Mouse (Mus musculus) megakaryocyte, embryonic 14.5 days (primary cell): Measurements from ENCODE around the gene Rps6kl1. TPM values are rescaled to one million over a fixed set of nuclear protein-coding genes. Genes with fewer than 3 reads are reported as not detected.

ENCODE experiments used
- H3K27me3 ChIP-seq: replicated peaks from 2 replicates; pipeline ENCODE3; 2012; ENCODE audit warnings: inconsistent platforms
- H3K36me3 ChIP-seq: replicated peaks from 2 replicates; pipeline ENCODE3; 2012; ENCODE audit warnings: low read length, inconsistent platforms, mixed read lengths
- H3K4me1 ChIP-seq: 2 replicates; pipeline ENCODE4 v1.6.1; 2012; ENCODE audit warnings: inconsistent platforms
- H3K4me3 ChIP-seq: replicated peaks from 2 replicates; pipeline ENCODE3; 2012; ENCODE audit warnings: moderate library complexity, mild to moderate bottlenecking, inconsistent platforms
- H3K9me3 ChIP-seq: 2 replicates; pipeline ENCODE4 v1.6.1; 2012; ENCODE audit warnings: inconsistent platforms
- FLI1 ChIP-seq: IDR thresholded peaks from 2 replicates; pipeline ENCODE4 v1.6.1; 2012; ENCODE audit warnings: low read length, inconsistent platforms, mixed read lengths
- GATA1 ChIP-seq: IDR thresholded peaks from 3 replicates; pipeline ENCODE4 v1.6.1; 2012; ENCODE audit warnings: mixed read lengths, low read length, inconsistent platforms, borderline replicate concordance
- polyA plus RNA-seq: library from polyadenylated mRNA; stranded (reverse); fragments of >175 nt; gene quantifications from 2 replicates; pipeline ENCODE4 v1.2.3, GENCODE M21; 2012; ENCODE audit warnings: low replicate concordance; ENCODE audit not compliant: insufficient read depth

Rps6kl1 gene
- polyA plus RNA-seq, 1 experiment, result 0.68 TPM

DNA sequence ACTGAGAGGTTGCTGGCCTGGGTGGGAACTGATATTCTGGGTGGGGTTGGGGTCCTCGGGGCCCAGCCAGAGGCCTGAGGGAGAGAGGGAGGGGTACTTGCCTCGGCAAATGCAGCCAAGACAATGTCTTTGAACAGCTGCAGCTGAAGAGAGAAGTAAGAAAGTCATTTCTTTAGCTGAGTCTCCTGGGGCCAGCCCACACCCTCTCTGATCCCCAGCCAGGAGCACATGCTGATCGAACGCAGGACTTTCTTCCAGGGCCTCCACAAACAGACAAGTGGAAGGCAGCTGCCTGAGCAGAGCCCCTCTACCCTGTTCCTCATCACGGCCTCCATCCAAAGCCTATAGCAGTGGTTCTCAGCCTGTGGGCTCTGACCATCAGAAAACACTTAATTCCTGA is 13.9 kb upstream of the Rps6kl1 start:
- no peaks in the 10 kb centered on the region for H3K36me3 ChIP-seq
- TF ChIP-seq FLI1, result no peak
- TF ChIP-seq GATA1, result no peak
- H3K4me1 ChIP-seq, result peaks cover 10% of the 10 kb centered on the region
- peaks cover 17% of the 10 kb centered on the region for H3K9me3 ChIP-seq
- H3K27me3 ChIP-seq, result peaks cover 40% of the 10 kb centered on the region
- H3K4me3 ChIP-seq, result no peak overlapping the region

DNA sequence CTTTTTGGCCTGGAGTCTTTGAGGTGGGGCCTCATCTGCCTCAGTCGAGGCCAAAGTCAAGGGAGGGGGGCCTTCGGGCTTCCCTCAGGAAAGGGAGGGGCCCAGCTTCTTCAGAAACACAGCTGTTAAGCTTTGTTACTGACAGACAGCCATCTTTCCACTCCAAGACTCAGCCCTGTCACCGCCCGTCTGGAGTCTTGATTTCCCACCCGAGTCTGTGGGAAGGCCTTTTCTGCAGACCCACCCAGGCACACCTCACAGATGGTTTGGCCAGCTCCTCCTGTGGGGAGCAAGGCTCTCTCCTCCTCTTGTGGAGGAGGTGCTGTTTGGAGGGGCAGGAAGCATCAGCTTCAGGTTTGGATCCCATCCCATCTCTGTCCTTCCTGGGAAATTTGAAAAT is 8.5 kb upstream of the Rps6kl1 start:
- H3K36me3 ChIP-seq, result no peaks in the 10 kb centered on the region
- no peak overlapping the region for H3K4me3 ChIP-seq
- TF ChIP-seq FLI1 (no peak), GATA1 (no peak)
- peaks cover 6% of the 10 kb centered on the region; the same call in 1 of the 2 replicates for H3K4me1 ChIP-seq
- peaks cover 34% of the 10 kb centered on the region for H3K27me3 ChIP-seq
- peaks cover 19% of the 10 kb centered on the region for H3K9me3 ChIP-seq

DNA sequence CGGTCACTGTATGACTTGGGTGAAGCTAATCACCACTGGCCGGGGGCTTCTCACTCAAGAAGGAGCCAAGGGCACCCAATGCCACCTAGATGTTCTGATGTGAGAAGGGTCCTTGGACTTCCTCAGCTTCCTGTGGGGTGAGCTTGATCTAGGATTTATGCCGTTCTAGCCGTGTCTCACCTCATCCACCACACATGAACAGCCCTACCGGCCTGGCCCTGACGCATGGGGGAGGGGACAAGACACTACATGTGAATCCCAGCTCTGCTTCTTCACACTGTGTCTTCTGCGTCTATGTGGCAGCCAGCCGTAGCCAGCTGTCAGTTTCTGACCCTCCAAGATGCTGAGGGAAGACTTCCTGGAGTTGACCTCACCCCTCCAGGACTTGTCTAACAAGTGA is 7.7 kb upstream of the Rps6kl1 start:
- TF ChIP-seq FLI1, result no peak
- TF ChIP-seq GATA1, result no peak
- Histone ChIP-seq H3K9me3 (peaks cover 16% of the 10 kb centered on the region), H3K4me3 (no peak overlapping the region), H3K27me3 (peaks cover 37% of the 10 kb centered on the region), H3K4me1 (peaks cover 6% of the 10 kb centered on the region; the same call in 1 of the 2 replicates), H3K36me3 (no peaks in the 10 kb centered on the region)

DNA sequence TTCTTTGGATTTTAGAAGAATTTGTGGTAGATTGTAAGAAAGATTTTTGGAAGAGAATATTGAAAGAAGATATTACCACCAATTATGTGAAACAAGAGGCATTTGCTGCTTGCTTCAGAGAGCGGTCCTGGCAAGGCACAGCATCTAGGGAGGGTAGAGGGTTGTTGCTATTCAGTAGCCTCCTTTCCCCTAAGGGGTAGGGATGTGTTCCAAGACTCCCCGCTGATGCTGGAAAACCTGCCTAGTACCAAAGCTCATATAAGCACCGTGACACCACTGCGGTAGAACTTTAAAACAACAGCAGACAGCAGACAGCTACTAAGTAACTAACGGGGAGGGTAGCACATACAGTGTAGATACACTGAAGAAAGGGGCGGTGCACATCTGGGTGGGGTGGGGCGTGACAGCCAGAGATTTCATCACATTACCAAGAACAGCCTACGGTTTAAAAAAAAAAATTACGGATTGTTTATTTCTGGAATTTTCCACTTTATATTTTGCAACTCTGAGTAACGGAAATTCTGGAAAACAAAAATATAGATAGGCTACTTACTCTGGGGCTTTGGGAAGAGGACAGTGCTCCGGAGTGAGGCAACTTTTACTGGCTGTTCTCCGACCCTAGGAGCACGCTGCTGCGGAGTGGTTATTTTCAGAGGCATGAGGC is 6.9 kb upstream of the Rps6kl1 start:
- no peaks in the 10 kb centered on the region for H3K36me3 ChIP-seq
- H3K9me3 ChIP-seq, result peaks cover 12% of the 10 kb centered on the region
- peaks cover 6% of the 10 kb centered on the region; the same call in 1 of the 2 replicates for H3K4me1 ChIP-seq
- peaks cover 39% of the 10 kb centered on the region for H3K27me3 ChIP-seq
- TF ChIP-seq GATA1 (no peak), FLI1 (no peak)
- H3K4me3 ChIP-seq, result no peak overlapping the region

DNA sequence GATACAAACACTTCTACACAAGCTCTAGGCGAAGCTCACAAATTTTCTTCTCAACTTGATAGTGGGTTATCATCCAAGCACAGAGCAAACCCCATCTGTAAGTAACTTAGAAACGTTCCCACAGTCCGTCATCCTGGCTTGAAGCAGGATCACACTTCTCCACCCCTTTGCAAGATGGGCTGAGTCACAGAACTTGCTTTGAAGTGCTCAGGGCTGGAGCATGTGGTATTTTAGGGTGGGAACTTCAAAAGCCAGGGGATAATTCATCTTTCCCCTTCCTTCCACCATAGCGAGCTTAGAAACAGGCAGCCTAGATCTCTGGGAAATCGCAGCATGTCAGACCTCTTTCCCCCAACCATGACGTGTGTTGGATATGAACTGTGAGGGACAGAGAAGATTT is 5.3 kb upstream of the Rps6kl1 start:
- no peak for TF ChIP-seq FLI1
- TF ChIP-seq GATA1, result no peak
- peaks cover 6% of the 10 kb centered on the region; the same call in 1 of the 2 replicates for H3K9me3 ChIP-seq
- H3K4me1 ChIP-seq, result peaks cover 6% of the 10 kb centered on the region; the same call in 1 of the 2 replicates
- peaks cover 48% of the 10 kb centered on the region for H3K27me3 ChIP-seq
- H3K36me3 ChIP-seq, result no peaks in the 10 kb centered on the region
- H3K4me3 ChIP-seq, result no peak overlapping the region

DNA sequence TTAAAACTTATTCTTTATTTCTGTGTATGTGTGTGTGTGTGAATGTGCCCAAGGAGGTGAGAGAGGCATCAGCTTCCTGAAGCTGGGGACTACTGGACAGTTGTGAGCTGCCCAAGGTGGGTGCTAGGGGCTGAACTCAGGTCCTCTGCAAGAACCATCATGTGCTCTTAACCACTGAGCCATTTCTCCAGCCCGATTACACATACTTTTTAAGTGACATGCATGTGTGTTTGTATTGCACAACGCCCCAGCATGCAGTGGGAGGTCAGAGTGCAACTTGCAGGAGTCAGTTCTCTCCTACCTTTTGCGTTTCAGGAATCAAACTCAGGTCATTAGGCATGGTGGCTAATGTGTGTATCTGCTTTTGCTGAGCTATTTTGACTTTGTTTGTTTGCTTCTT is 1.9 kb upstream of the Rps6kl1 start:
- Histone ChIP-seq H3K4me3 (no peak overlapping the region), H3K27me3 (peaks cover 59% of the 10 kb centered on the region), H3K9me3 (peaks cover 6% of the 10 kb centered on the region; the same call in 1 of the 2 replicates), H3K36me3 (no peaks in the 10 kb centered on the region), H3K4me1 (peaks cover 16% of the 10 kb centered on the region)
- no peak for TF ChIP-seq FLI1
- no peak for TF ChIP-seq GATA1

DNA sequence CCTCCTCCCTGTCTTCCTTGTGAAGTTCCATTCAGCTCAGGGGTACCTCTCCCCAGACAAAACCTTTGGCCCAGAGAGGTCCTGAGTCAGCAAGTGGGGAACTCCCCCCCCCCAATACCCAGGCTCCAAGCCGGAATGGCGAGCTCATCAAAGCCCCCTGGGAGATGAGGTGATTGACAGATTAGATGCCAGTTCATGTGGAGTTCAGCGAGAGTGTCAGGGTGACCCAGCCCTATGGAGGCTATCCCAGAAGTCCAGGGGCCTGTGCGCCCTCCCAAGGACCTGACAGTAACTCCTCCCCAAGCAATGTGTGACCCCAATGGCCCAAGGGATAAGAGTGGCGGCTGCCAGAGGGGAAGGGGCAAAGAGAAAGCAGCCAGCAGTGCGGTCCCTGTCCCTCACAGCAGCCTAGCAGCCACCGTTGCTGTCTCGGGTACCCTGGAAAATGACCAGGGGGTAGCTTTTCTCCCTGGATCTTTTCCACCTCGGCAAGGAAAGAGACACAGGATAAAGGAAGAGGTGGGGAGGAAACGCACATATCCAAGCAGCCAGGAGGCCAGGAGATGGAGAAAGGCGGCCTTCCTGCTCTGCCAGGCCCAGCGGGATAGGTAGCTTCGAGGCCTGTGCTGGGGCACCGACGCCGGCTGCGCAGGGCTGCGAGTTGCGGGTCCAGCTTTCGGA is 603 bp downstream of the Rps6kl1 start:
- peak overlapping the region; percentile 80 for H3K4me3 ChIP-seq
- H3K27me3 ChIP-seq, result peaks cover 67% of the 10 kb centered on the region
- peaks cover 23% of the 10 kb centered on the region for H3K4me1 ChIP-seq
- H3K9me3 ChIP-seq, result peaks cover 6% of the 10 kb centered on the region; the same call in 1 of the 2 replicates
- TF ChIP-seq GATA1, result no peak
- no peak for TF ChIP-seq FLI1
- H3K36me3 ChIP-seq, result no peaks in the 10 kb centered on the region

DNA sequence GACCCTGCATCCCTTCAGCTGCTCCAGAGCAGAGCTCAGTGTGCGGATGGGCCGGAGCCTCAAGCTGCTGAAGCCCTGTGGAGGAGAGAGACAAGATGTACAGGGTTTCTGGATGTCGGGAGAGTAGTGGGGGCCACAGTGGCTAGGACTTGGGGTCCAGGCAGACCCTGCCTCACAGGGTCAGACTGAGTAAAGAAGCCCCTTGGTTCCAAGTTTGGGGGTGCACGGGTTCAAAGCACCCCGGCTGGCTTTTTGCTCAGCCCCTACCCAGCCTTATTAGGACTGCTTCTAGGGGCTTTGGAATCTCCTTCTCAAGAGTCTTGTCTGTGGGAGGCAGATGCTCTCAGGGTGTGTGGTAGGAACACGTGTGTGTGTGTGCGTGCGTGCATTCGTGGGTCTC is 4.2 kb downstream of the Rps6kl1 start:
- TF ChIP-seq GATA1, result no peak
- TF ChIP-seq FLI1, result no peak
- Histone ChIP-seq H3K9me3 (0 out of 2 replicates have a peak, but pooled peaks cover 3% of the 10 kb centered on the region), H3K4me1 (peaks cover 29% of the 10 kb centered on the region), H3K27me3 (peaks cover 63% of the 10 kb centered on the region), H3K4me3 (no peak overlapping the region), H3K36me3 (no peaks in the 10 kb centered on the region)

DNA sequence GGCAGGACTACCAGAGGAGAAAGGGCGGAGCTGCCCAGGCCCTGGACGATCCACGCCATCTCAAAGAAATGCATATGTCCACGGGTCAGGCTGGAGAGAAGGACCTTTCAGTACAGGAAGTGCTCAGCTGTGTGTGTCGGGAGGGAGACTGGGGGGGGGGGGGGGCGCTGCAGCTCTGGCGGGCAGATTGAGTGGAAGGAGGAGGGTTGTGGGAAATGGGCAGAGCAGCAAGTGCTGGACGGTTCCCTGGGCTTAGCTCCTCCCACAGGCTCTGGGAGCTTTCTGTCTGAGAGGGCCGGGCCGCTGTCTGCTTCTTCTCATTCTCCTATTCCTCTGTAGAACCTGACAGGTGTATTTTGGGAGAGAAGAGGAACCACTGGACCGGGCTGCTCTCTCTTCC is 4.7 kb downstream of the Rps6kl1 start:
- H3K36me3 ChIP-seq, result no peaks in the 10 kb centered on the region
- H3K9me3 ChIP-seq, result 0 out of 2 replicates have a peak, but pooled peaks cover 3% of the 10 kb centered on the region
- H3K4me3 ChIP-seq, result no peak overlapping the region
- H3K27me3 ChIP-seq, result peaks cover 64% of the 10 kb centered on the region
- TF ChIP-seq FLI1 (no peak), GATA1 (no peak)
- H3K4me1 ChIP-seq, result peaks cover 29% of the 10 kb centered on the region

DNA sequence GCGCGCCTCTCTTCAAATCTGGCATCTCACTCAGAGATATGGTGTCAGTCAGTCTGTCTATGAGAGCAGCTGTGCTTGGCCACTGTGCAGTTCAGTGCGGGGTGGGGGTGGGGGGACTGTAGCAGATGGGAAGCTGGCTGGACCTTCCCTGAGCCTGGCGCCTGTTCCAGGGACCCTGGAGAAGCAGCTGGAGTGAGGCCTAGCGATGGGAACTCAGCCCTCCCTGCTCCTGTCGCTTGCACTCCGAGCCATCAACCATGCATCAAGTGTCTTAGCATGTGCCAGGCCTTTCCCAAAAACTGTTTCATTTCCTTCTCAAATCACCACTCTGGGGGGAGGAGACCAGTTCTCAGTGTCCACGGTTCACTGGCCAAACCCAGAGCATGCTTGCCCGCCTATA is 5.4 kb downstream of the Rps6kl1 start:
- H3K27me3 ChIP-seq, result peaks cover 62% of the 10 kb centered on the region
- no peak overlapping the region for H3K4me3 ChIP-seq
- TF ChIP-seq FLI1 (no peak), GATA1 (no peak)
- H3K4me1 ChIP-seq, result peaks cover 24% of the 10 kb centered on the region
- H3K9me3 ChIP-seq, result 0 out of 2 replicates have a peak, but pooled peaks cover 3% of the 10 kb centered on the region
- H3K36me3 ChIP-seq, result no peaks in the 10 kb centered on the region
